Mouse (Mus musculus) cerebellum, adult 9-11 months (tissue): ENCODE data around the gene A3galt2.

Experiments
- DNase-seq: peaks from one replicate; pipeline ENCODE4 v3.0.0; 2022

Gene A3galt2

GRCm38 (mm10) chr4:128801675-128802465 lies 46.7 kb downstream of the A3galt2 start:
- peak; percentile 18 for DNase-seq

GRCm38 (mm10) chr4:128803569-128803968 lies 48.4 kb downstream of the A3galt2 start:
- peak; percentile 20 for DNase-seq

- peak; percentile 33 for DNase-seq
These were observed 49.4 kb downstream of the A3galt2 start for GRCm38 (mm10) chr4:128804426-128805149.

- DNase-seq: peak; percentile 48
These were observed 50.2 kb downstream of the A3galt2 start for GRCm38 (mm10) chr4:128805150-128806042.

- peak; percentile 43 for DNase-seq
These were observed 51.1 kb downstream of the A3galt2 start, which contains the start of gene Zfp362 for GRCm38 (mm10) chr4:128806043-128806826. Gene Zfp362 (minus strand): TSS chr4:128806045.

GRCm38 (mm10) chr4:128806827-128807179 lies 51.6 kb downstream of the A3galt2 start:
- peak; percentile 72 for DNase-seq

GRCm38 (mm10) chr4:128811382-128812056 lies 56.4 kb downstream of the A3galt2 start:
- peak; percentile 83 for DNase-seq

GRCm38 (mm10) chr4:128817011-128817410 lies 61.8 kb downstream of the A3galt2 start:
- DNase-seq: no peak
